Mouse (Mus musculus) retina, adult 2 months (tissue): ENCODE results near the gene Rxfp1.
A peak's percentile ranks its signal among the peaks of the same experiment; 100 is the strongest.
"Not testable (repeated sequence)": the region's sequence is repeated elsewhere in the genome, so short reads cannot be mapped to it uniquely, and the experiment has no call there.

Source experiments
- DNase-seq: peaks from one replicate; pipeline ENCODE4 v3.0.0-alpha.2; 2012; ENCODE audit warnings: low read depth, low spot score

Rxfp1 gene

DNA sequence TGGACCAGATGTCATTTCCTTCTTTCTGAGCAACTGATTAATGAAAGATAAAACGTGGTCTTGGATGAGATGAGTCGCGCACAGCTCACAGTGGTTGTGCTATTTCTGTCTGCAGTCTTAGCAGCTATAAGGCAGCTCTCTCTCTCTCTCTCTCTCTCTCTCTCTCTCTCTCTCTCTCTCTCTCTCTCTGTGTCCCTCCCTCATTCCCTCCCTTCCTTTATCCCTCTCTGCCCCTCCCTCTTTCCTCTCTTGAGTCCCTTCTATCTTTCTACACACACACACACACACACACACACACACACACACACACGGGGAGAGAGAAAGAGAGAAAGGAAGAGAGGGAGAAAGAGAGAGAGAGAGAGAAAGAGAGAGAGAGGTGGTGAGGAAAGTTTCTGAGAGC lies at the start of gene Rxfp1:
Gene Rxfp1 (minus strand): TSS at position 101 of the 400 bp plus-strand sequence.
- DNase-seq: no peak

DNA sequence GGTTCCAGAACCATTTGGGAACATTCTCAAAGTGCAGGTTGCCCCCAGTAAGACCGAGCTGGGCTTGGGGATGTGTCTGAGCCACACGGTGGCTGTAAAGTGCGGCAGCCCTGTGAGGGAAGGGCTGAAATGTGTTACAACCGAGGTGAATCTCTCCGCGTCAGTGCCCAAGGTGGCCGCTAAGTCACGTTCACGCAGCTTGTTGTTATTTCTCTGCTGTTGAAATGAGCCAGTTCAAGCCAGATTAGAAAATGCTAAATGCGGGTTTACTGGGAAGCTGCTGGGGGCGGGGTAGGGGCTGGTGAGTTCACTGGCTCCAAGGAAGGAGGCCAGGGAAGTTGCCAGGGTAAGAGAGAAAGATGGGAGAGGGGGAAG lies 46.7 kb upstream of the Rxfp1 start:
- DNase-seq: no peak

DNA sequence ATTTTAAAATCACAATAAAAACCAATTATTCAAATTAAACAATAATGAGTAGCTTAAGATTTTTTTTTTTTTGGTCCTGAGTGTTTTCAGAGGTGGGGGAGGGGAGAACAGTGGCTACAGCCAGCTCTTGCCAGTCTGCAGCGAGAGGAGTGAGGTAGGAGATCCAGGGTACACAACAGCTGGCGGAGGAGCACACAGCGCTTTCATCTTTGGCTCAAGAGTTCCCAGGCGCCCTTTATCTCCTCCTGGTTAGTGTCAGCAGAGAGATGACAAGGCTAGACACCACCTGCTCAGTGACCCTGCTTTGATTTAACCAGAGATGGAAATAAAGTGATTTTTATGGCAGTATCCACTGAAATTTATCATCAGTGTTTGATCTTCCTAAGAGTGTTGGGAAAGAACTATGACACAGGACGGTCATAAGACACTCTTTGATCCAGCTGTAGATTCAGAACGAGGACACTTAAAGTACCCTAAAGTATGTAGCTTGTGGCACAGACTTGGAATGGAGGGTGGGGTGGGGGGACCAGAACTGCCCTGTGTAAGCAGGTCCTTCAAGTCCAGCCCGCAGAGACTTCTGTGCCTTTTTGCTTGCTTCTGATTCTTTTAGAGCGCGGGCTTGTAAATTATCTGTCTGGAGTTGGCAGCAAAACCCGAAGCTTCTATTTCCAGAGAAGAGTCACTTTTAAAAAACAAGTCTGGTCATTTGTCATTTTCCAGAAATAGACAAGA lies 46.1 kb upstream of the Rxfp1 start:
- DNase-seq: no peak

DNA sequence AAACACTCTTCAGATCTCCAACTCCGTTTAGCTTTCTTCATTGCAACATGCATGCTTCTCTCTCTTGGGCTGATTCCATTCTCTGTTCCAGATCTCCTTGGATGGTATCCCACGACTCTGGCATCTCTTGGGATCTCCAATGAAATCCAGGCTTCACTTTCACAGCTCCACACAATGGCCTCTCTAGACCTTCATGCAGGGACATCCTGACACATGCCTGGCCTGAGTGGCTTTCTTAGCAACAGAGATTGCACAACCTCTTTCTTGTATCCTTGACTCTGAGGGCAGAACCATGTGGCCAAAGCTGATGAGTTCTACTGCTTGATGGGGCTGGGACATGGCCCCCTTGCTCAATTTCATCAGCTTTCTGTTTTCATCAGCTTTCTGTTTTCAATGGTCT lies 35.0 kb upstream of the Rxfp1 start:
- DNase-seq: no peak

DNA sequence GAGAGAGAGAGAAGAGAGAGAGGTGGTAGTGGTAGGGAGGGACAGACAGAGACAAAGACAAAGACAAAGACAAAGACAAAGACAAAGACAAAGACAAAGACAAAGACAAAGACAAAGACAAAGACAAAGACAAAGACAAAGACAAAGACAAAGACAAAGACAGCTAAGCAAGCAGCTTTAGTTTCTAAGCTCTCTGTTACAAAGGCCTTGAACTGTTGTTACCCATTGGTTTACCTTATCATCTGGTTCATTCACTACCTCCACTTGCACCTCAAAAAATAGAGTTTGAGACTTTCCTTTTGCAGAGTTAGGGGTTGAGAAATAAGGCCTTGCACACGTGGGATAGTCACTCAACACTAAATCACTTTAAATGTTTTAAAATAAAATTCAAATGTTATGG lies 16.1 kb upstream of the Rxfp1 start:
- no peak for DNase-seq

DNA sequence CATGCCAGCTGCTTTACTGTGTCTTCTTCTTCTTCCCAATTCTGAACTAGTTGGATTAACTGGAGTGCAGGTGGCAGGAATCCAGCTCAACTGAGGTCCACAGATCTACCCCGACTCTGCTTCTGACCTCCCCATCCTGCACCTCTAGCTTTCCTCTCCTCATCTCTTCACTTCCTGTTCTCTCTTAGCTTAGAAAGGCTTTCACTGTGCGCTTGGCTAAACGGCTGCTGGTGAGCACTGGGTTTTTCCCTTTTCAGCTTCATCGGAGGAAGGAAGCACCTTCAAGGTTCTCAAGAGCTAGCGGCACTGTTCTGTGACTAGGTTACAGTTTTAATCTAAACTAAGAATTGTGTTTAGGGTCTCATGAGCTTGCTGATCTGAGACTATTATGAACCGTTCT lies 8.9 kb upstream of the Rxfp1 start:
- no peak for DNase-seq

DNA sequence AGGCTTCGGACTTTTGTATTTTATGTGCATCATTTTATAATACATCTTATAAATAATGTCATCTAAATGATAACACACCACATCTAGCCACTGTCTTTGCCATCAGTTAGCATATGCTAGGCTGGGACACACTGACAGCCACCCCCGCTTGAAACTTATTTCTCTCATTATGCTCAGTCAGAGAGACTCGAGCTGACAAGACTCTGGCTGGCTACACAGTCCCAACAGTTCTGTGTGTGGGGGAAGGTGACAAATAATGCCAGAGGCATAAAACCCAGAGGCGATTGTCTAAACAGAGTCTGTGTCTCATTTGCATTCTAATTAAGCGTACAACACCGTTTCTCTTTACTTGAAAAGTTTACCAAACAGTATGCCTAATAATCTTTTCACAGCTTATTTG lies 7.4 kb upstream of the Rxfp1 start:
- DNase-seq: no peak

DNA sequence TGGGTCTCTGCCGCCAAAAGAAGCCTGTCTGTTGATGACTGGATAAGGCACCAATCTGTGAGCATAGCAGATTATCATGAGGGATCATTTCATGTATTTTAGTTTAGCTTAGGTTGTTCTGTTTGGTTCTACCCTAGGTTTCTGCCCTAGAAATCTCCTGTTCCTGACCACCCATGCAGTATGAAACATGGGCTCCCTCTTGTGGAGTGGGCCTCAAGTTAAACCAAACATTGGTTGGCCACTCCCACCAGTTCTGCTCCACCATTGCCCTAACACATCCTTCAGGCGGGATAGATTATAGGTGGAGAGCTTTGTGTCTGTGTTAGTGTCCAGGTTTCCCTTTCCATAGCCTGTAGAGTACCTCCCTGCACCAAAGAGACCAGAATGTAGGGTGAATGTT lies 6.7 kb upstream of the Rxfp1 start:
- DNase-seq: no peak

DNA sequence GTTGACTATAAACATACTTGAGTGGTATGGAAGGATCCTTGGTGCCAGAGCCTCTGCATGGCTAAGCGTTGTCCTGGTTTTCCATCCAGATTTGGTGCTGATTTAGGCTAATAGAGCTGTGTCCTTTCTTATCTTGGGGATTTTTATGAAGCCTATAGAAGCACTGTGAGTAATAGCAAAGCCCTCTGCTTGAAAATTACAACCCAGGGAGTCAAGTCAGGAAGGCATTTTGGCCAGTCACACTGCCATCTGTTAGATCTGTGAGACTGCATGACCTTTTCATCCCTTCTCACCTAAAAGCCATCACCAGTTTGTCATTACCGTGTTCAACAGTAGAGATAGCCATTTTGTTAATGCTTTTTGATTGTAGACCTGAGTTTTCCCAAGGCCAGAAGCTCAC lies 2.7 kb upstream of the Rxfp1 start:
- no peak for DNase-seq

DNA sequence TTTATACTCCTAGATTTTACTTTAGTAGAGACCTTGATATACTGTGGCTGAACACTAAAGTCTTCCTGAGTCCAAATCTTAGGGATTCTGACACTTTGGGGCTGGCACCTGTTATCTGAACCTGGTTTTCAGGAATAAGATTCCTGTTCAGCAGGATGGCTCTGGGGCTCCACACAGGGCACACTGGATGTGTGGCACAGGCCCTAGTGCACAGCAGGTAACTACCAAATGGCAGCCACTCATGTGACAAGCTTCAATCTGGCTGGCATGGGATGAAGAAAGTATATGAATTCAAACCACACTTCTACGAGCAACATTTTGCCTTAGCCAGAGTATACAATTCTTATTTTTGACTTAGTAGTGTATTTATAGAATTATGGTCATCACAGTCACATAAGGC lies 771 bp upstream of the Rxfp1 start:
- DNase-seq: no peak

DNA sequence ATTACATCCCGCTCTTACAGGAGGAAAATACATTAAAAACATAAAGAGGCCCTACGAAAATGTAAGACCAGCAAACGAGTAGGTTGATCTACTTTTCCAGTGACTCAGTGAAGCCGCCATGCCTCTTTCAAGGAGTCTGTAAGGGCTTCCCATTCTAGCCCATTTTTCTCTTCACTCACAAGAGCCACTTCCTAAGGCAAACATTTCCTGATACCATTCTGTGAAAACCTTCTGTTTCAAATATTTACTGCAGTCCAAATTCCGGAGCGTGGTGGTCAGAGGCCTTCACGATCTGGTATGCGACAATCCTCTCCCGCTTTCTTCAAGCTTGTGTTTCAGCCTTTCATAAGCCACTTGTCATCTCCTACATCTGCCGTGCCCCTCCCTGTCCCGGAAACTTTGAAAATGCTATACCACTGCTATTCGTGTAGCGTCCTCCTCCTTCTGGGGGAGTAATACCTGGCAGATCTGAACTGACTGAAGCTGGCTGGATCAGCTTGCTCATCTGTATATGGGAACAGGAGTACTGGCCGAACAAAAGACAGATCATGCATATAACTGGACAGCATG lies 11.1 kb downstream of the Rxfp1 start:
- DNase-seq: no peak

DNA sequence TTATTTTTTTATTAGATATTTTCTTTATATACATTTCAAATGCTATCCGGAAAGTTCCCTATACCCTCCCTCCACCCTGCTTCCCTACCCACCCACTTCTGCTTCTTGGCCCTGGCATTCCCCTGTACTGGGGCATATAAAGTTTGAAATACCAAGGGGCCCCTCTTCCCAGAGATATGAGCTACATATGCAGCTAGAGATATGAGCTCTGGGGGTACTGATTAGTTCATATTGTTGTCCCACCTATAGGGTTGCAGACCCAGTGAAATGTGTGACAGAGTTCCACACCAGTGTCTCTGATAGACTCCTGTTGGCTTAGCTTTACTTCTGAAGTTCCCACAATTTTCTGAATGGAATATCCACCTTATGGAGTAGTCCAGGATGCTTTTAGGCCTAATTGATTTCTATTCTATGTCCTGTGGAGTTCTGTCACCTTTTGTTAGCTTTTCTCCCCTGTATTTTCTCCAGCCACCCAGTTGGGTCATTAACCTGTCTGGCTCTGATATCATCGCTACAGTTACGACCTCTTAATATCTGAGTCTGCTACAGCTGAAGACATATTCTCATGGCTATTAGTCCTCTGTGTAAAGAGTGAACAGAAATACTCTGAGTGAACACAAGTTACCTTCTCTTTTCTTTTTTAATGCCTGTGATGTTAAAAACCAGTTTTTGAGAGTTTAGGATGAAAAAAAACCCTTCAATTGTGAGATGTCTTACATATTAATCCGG lies 16.8 kb downstream of the Rxfp1 start:
- DNase-seq: no peak

DNA sequence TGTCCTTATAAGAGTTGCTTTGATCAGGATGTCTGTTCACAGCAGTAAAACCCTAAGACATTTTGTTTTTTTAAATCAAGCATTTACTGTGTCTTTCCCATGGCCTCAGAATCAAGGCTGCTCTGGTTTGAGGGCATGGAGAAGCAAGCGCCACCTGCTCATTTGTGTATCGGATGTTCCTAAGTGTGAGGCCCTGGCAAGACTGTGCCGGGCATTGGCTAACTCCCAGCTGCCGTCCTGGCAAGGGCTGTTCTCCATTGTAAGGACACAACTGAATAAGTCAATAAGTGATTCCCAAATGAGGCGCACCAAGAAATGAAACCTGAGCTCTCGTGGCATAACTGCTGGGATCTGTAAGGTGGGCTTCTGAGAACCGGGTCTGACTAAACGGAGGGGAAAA lies 31.2 kb downstream of the Rxfp1 start:
- DNase-seq: no peak

DNA sequence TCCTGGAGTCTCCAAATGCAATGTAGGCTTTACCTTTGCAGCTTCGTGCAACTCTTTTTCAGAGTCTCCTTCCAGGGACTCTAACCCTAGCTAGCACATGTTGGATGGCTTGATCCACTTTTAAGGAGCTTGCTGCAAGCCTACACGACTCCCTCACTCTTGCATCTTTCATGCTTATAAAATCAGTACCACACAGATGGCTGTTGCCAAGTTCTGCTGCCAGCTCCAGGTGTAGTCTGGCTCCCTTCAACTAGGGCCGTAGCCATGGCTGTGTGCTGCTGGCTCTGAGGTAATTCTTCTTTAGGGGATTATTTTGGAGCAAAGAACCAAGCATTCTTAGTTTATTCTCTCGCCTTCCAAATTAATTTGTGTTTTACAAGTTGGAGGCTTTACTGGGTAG lies 34.5 kb downstream of the Rxfp1 start:
- no peak for DNase-seq

DNA sequence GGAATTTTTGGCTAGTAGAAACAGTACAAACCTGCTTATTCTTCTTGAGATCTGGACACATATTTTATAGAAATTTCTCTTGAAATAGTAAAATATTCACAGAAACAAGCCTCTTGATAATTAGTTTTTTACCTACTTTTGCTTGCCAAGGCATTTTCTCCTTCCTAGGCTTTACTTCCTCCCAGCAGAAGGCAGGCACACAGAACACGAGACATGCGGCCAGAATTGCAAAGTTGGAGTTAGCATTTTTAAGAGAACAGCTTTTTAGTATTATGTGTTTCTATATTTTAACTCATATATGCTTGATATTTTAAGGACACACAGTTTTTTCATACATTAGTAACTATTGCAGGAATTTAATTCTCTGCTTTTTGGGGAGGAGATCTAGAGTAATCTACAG lies 45.7 kb downstream of the Rxfp1 start:
- no peak for DNase-seq

DNA sequence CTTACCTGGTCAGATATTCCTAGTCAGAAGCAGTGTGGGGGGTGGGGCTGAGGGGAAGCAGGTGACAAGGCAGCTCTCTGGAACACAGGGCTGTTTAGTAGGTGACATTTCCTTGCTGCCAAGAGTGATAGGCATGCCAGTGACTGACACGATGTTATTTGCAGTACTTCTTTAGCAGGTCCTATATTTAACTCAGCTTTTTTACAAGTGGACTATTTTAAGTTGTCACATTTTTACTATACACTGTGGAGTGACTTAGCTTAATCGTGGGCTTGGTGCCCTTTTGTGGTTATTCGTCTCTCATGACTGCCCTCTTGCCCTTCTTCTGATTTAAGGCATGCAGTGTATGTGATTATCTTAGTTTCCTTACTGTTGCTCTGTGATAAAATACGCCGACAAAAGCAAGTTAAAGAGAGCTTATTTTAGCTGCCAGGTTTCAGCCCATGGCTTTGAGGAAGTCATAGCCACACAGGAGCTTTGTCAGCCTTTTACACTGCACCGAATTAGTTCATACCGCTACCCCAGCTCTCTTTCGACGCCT lies 47.5 kb downstream of the Rxfp1 start:
- no peak for DNase-seq

DNA sequence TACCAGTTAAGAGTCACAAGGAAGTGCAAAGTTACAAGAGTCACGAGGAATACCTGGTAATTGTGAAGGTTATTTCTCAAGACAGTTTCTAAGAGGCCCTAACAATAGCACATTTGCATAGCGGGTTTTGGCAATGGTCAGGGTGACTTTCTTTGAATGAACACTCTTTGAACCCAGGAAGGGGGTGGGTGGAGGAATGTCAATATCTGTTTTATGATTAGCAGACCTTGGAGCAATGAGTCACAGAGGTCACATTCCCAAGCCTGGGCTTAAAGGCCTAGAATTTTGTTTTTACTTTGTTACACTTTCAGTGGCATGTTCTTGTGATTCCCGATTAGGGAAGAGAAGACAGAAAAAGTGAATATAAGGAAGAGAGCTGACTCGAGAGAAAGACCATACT lies 49.6 kb downstream of the Rxfp1 start:
- not testable (repeated sequence) for DNase-seq

DNA sequence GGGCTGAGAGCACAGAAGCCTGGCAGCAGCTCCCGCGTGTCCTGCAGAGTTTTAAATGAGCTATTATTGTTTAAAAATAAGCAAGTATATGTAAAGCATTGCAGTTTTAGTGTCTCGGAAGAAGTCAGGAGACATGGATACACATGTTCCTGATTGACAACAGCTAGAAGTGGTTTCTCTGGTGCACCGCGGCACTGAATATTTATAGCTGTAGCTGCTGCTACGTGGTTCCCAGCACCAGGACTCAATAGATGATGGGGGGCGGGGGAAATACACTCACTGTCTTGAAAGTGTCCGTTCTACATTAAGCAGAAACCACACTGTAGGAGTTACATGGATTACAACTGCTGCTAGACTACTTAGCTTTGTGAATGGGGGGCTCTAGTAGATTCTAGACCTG lies 54.2 kb downstream of the Rxfp1 start:
- no peak for DNase-seq

DNA sequence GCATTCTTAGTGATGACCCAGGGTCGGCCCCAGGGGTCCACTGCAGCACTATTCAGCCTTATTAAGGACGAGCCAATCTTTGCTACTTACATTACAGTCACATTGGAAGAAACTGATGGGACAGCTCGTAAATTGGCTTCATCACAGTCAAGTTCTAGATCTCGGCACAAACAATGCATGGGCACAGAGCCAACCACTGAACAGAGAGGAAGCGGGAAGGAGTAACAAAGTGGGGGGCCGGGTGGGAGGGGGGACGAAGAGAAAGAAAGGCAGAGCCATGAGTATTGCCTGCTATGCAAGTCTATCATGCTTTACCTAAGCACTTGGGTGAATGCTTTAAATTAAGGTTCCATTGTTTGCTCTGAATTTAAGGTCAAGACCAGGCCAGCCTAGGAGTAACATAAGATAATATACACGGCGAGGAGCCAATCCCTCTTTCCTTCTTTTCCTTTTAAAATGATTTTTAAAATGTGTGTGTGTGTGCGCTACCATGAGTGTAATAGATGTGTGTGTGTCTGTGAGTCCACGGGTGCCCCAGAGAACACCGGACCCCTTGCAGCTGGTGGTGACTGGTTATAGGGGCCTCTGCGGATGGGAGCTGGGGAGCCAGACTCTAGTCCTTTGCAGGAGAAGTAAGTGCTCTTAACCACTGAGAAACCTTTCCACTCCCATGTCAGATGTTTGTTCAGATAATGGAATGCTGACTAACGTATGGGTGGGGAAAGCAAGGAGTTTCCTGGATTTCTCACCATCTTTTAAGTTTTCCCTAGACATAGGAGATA lies 55.1 kb downstream of the Rxfp1 start:
- DNase-seq: no peak

DNA sequence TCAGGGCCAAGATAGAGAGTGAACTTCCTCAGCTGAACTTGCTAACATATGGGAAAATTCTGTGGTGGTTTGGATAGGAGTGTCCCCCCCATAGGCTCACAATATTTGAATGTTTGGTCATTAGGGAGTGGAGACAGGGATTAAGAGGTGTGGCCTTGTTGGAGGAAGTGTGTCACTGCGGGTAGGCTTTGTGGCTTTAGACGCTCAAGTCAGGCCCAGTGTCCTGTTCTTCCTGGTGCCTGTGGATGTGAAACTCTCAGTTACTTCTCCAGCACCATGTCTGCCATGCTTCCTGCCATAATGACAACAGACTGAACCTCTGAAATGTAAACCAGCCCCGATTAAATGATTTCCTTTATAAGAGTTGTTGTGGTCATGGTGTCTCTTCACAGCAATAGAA lies 61.3 kb downstream of the Rxfp1 start:
- no peak for DNase-seq

DNA sequence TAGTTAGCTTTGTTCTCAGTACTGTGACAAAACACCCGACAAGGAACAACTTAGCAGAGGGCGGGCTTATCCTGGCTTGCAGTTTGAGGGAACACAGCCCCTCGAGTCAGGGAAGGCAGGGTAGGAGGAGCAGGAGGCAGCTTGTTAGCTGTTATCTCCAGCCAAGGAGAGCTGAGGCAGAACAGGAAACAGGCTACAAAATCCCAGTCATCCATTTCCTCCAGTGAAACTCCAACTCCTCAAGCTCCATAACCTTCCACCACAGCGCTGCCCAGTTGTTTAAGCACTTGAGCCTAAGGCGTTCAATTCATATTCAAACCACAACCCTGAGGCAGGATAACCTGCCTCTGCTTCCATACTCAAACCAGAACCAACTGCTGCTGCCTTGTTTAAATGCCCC lies 63.0 kb downstream of the Rxfp1 start:
- no peak for DNase-seq

DNA sequence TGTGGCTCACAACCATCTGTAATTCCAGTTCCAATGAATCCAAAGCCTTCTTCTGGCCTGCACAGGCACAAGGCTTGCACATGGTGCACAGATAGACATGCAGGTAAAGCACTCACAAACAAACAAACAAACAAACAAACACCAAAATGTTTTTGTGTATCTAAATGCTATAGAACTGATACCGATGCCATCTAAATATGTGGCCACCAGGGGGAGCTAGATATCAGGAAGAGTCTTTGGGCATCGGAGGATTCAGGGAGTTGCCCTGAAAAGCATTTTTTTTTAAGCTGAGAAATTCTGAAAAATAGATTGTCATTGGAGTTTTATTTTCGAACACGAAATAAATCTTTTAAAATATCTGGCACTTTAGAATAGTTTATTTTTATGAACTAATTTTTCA lies 64.6 kb downstream of the Rxfp1 start:
- DNase-seq: peak; percentile 40
